Mouse (Mus musculus) MN1 (cell line): ENCODE results near the gene Apba2.

Experiments
- DNase-seq: peaks from one replicate; pipeline ENCODE4 v3.0.0-alpha.2; 2016; ENCODE audit warnings: low spot score

Apba2 gene

GRCm38 (mm10) chr7:64728181-64728591 lies 226.7 kb downstream of the Apba2 start:
- DNase-seq: no peak

- no peak for DNase-seq
Measured at GRCm38 (mm10) chr7:64728816-64729215, 227.3 kb downstream of the Apba2 start.

DNA sequence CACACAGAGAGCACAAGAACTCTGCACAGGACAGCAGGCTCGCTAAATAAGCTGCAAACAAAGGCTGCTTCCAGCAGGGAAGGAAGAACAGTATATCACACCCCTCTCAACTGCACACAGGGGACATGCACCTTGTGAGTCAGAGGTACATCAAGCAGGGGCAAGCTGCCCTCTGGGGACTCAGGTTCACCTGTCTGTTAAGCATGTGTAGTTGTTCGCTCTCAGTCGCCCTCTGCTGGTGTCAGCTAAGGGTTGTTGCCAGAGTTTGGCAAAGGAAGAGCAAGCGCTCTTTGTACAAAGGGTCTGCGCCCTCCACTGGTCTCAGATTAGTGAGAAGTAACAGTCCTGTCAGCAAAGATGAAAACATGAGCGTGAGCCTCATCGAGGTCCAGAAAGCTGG lies 228.3 kb downstream of the Apba2 start:
- no peak for DNase-seq

DNA sequence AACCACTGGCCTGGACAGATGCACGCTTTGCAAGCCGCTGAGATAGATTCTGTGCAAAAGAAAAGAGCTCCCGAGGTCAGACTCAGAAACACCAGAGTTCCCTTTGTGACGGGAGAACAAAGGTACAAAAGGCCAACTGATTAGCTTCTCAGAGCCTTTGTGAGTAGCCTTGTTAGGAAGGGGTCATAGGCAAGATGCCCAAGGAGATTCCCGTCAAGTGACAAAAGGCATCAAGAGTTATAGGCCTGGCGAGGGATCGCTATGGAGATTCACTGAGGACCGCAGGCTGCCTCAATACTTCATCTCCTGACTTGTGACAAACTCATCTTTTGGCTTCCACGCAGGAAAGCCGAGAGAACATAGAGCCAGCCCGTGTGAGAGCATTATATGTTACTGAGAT lies 237.6 kb downstream of the Apba2 start:
- no peak for DNase-seq

- DNase-seq: peak; percentile 27
Measured at GRCm38 (mm10) chr7:64741333-64742307, 240.1 kb downstream of the Apba2 start.

- no peak for DNase-seq
Measured at GRCm38 (mm10) chr7:64743610-64744009, 242.1 kb downstream of the Apba2 start.

DNA sequence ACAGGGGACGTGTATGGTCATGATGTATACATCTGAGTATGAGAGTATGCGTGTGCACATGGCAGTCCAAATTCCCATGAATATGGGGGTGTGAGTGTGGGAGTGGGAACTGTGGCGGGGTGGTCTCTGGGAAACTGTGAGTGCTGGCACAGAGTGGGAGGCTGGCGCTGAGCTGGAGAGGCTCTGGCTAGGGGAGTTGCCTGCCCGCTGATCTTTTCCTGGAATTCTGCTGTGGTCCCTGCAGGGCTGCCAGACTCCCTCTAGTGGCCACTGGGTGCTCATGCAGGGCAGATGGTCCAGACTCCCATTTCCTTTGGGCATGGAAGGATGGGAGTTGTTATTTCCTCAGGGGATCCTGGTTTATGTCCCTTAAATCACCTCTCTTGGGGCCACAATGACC lies 250.0 kb downstream of the Apba2 start:
- peak; percentile 8 for DNase-seq

- DNase-seq: no peak
Measured at GRCm38 (mm10) chr7:64752133-64752532, 250.6 kb downstream of the Apba2 start.

GRCm38 (mm10) chr7:64753678-64754077 lies 252.2 kb downstream of the Apba2 start:
- DNase-seq: no peak

- DNase-seq: no peak
Measured at GRCm38 (mm10) chr7:64754161-64754560, 252.7 kb downstream of the Apba2 start.

- no peak for DNase-seq
Measured at GRCm38 (mm10) chr7:64755141-64755540, 253.6 kb downstream of the Apba2 start.

DNA sequence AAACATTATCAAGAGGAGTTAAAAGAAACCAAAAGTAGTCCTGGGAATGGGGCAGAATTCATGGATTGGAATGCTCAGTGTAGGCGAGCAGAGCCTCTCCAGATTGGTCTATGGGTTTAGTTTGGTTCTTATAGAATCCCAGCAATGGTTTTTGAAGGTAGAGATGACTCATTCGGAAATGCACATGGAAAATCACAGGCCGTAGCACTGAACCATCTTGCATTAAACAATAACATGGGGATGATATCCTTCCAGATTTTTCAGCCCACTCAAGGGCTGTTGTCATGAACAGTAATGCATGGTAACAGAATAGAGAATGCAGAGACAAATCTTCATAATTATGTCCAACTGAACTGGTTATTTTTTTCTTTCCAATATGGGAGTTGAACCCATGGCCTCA lies 264.1 kb downstream of the Apba2 start:
- DNase-seq: no peak

DNA sequence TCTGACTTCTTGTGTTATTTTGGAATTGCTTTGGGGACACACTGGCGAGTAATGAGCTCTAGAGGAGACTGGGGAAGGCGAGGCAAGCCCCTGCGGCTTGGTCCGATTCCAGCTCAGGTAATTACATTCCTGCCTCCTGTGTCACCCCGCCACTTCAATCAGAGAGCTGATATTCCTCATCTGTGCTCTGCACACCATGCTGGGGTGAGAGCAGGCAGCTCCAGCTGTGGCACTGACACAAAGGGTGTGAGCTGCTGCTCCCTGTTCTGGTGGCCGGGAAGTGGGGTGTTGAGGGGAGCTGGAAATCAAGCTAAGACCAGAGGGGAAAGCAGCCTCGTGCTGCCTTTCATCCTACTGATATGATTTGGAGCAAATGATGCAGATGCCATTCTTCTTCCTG lies 268.3 kb downstream of the Apba2 start:
- DNase-seq: no peak

- DNase-seq: no peak
Measured at GRCm38 (mm10) chr7:64770779-64771390, 269.4 kb downstream of the Apba2 start.

DNA sequence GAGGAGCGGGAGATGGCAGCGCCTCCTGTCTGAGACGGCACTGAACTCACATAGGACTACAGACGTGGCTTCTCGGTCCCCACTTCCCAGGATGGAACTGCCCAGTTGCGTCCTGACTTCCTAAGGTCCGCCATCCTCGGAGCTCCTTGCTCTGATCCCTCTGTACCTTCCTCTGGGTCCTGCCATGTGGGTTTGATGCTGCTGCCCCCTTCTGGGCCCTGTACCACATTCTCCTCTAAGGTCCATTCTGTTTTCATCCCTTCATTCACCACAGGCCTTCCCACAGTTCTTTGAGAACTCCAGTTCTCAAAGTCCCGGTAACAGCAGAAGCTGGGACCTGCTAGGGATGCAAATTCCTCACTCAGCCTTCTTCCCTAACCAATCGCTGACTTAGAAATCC lies 272.0 kb downstream of the Apba2 start:
- DNase-seq: no peak

GRCm38 (mm10) chr7:64776708-64777489 lies 275.4 kb downstream of the Apba2 start:
- no peak for DNase-seq

DNA sequence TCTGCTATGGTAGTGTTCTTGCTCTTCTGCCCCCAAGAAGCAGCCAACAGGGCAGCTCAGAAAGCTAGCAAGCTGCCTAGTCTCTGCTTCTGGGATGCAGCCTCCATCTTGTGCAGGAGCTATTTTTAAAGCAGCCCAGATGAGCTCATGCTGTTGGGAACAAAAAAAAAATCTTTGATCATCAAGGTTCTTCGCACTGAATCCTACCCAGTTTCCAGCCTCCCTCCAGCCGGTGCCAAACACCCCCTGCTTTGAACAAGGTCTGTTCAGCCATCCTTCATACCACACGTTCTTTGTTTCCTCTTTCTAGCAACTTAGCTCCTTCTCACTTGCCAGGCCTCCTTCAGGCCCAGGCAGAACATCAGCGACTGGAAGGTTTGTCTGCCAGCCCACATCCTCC lies 278.0 kb downstream of the Apba2 start:
- DNase-seq: no peak

DNA sequence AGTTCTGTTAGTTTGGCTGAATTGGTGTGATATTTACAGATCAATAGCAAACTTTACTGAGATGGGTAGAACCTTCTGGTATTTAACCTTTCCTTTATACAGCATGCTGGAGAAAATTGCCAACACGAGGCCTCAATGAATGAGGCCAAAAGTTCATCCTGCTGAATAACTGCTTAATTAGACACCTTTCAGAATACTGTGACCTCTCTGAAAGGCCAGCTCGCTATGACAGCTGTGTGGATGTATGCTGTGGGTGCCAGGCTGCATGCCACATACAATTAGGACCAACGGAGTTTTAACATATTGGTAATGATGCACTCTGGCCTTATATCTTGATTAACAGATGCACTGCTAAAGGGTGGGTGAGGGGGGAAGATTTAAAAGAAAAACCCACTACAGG lies 283.5 kb downstream of the Apba2 start:
- no peak for DNase-seq

- DNase-seq: no peak
Measured at GRCm38 (mm10) chr7:64791145-64791544, 289.6 kb downstream of the Apba2 start.

DNA sequence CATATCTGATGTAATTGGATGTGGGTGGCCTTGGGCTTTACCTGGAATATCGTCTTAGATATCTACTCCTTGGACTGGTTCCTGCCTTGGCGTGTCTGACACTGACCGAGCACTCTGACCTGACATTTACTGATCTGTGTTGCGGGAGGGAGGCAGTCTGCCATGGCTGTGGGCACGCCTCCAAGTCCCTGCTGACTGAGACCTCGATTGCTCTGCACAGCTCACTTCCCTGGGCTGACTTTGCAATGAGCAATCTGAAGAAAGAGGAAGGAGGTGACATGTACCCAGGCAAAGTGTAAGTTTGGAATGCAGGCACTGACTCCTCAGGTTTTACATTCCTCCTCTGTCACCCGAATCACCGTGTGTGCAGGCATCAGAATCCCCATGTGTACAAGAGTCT lies 290.5 kb downstream of the Apba2 start:
- no peak for DNase-seq

DNA sequence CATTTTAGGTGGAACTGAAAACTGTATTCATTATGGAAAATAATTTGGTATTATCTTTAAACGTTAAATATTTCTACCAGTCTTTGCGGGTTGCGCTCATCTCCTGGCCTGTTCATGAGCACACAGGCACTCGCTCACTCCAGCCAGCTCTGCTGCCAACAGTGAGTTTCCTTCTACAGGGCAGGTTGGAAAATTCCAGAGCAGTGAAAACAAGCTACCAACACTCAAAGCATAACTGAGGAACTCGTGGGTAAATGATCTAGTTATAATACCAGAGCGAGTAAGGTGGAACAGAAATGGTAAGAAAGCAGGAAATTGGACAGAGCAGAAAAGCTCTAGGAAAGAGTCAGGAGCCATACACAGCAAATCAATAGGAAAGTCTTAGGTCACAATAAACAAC lies 294.0 kb downstream of the Apba2 start:
- DNase-seq: no peak
